Mouse (Mus musculus) kidney, postnatal 0 days (tissue): Measurements from ENCODE around the gene Zfp871. TPM values are rescaled to one million over a fixed set of nuclear protein-coding genes. Genes with fewer than 3 reads are reported as not detected.
"Not testable (repeated sequence)": the region's sequence is repeated elsewhere in the genome, so short reads cannot be mapped to it uniquely, and the experiment has no call there.

Experiments used
- ATAC-seq: fragments of 200-750 bp; cut with Nextera tagmentation; replicated peaks from 2 replicates; pipeline ENCODE4 v1.8.0; 2017; ENCODE audit warnings: low read depth, moderate number of reproducible peaks, moderate TSS enrichment, moderate library complexity; ENCODE audit not compliant: low FRiP score
- DNase-seq: peaks from one replicate; pipeline ENCODE4 v3.0.0-alpha.2; 2016; ENCODE audit warnings: low spot score
- H3K27ac ChIP-seq: fragments of 300-500 bp; sonication (generic); 2 replicates; pipeline ENCODE4 v1.5.1; 2014; ENCODE audit warnings: mild to moderate bottlenecking
- H3K27me3 ChIP-seq: fragments of 300-500 bp; sonication (generic); 2 replicates; pipeline ENCODE4 v1.6.1; 2014; ENCODE audit warnings: low read length, mixed read lengths; ENCODE audit not compliant: insufficient read depth
- H3K36me3 ChIP-seq: fragments of 300-500 bp; sonication (generic); 2 replicates; pipeline ENCODE4 v1.6.1; 2014; ENCODE audit warnings: low read length, mixed read lengths; ENCODE audit not compliant: insufficient read depth
- H3K4me1 ChIP-seq: fragments of 300-500 bp; sonication (generic); replicated peaks from 2 replicates; pipeline ENCODE4 v1.6.1; 2014; ENCODE audit warnings: antibody characterized with exemption, low read length, mixed read lengths; ENCODE audit not compliant: insufficient read depth
- H3K4me2 ChIP-seq: fragments of 300-500 bp; sonication (generic); 2 replicates; pipeline ENCODE4 v1.6.1; 2014; ENCODE audit warnings: mild to moderate bottlenecking, low read length, moderate library complexity, mixed read lengths
- H3K4me3 ChIP-seq: fragments of 300-500 bp; sonication (generic); replicated peaks from 2 replicates; pipeline ENCODE4 v1.5.1; 2014; ENCODE audit warnings: low read depth, low read length
- H3K9ac ChIP-seq: fragments of 300-500 bp; sonication (generic); 2 replicates; pipeline ENCODE4 v1.6.1; 2014; ENCODE audit warnings: low read depth, low read length
- H3K9me3 ChIP-seq: fragments of 300-500 bp; sonication (generic); replicated peaks from 2 replicates; pipeline ENCODE4 v1.6.1; 2016; ENCODE audit warnings: low read length, inconsistent platforms, mixed read lengths
- CTCF ChIP-seq: IDR thresholded peaks from 2 replicates; pipeline ENCODE4 v1.5.1; 2016; ENCODE audit warnings: antibody characterized with exemption, low read depth, mild to moderate bottlenecking, moderate library complexity
- WGBS: fragments of 180-500 bp; shearing (Covaris S2); extraction: QIAGEN DNeasy Blood & Tissue Kit; methylation state at CpG from one replicate; pipeline ENCODE4 v1.1.7; 2014; 5-methylcytosine and 5-hydroxymethylcytosine counted together
- polyA plus RNA-seq: library from polyadenylated mRNA; unstranded; fragments of >200 nt; fragmentation: Nextera tagmentation; extraction: Ambion mirVana; gene quantifications from 2 replicates; pipeline ENCODE4 v1.2.1, GENCODE M21; 2015

Gene Zfp871
- polyA plus RNA-seq, 1 experiment from 2014 or later, result 31.3 TPM

DNA sequence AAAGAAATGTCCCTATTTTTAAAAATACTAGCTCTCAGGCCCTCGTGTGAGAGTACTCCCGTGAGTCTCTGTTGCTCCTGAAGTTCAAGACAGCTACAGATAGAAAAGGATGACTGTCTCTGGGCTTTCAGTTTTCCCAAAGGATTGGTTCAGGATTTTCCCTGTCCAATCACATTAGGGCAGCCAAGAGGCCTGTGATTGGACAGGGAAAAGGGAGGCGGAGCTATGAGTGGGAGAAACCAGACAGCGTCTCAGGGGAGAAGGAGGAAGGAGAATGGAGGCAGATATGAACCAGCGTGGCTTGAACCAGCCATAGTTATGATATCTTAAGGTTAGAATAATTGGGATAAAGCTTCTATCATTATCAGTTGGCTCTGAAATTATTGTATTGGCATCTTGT is 37.5 kb downstream of the Zfp871 start:
- H3K9me3 ChIP-seq, result no peaks in the 10 kb centered on the region
- H3K4me3 ChIP-seq, result no peak overlapping the region
- WGBS, result 41% methylated on average over 5 of the region's 5 CpGs
- H3K9ac ChIP-seq, result no peak overlapping the region
- H3K27me3 ChIP-seq, result no peaks in the 10 kb centered on the region
- H3K36me3 ChIP-seq, result no peaks in the 10 kb centered on the region
- no peaks in the 10 kb centered on the region for H3K4me1 ChIP-seq
- no peak for ATAC-seq
- no peak for TF ChIP-seq CTCF
- H3K4me2 ChIP-seq, result no peak overlapping the region
- no peak for DNase-seq
- no peak overlapping the region for H3K27ac ChIP-seq

DNA sequence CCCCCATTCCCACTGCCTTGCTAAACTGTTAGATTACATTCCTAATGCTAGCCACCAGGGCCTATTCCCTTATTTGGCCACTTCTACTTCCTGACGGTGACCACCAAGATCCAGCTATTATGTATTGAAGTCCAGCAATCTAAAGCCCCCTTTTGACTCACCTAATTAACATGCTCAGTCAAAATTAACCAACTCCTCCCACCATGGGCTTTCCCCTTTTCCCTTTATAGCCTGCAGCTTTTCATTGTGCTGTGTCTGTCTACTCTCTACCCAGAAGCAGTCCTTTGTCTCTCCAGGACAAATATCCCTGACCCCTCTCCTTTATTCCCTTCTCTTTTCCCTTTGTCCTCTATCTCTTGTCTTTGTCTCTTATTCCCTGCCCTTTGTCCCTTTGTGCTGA is 47.0 kb downstream of the Zfp871 start:
- H3K4me3 ChIP-seq, result no peak overlapping the region
- WGBS, result 33% methylated on average over 1 of the region's 1 CpGs
- no peak overlapping the region for H3K9ac ChIP-seq
- no peak for TF ChIP-seq CTCF
- no peak overlapping the region for H3K27ac ChIP-seq
- no peaks in the 10 kb centered on the region for H3K4me1 ChIP-seq
- H3K36me3 ChIP-seq, result no peaks in the 10 kb centered on the region
- DNase-seq, result no peak
- ATAC-seq, result no peak
- H3K27me3 ChIP-seq, result no peaks in the 10 kb centered on the region
- H3K9me3 ChIP-seq, result no peaks in the 10 kb centered on the region
- H3K4me2 ChIP-seq, result no peak overlapping the region

DNA sequence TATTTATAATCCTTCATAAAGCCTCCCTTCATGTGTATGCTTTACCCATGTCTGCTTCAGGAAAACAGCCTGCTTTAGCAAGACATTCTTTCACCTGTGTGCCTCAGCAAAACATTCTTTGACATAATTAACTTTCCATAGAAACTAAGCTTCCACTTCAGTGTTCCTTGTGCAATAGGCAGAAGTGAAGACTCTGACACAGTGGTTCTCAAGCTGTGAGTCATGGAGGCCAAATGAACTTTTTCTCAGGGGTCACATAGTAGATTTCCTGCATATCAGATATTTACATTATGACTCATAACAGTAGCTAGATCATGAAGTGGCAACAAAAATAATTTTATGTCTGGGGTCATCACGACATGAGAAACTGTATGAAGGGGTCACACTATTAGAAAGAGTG is 49.7 kb downstream of the Zfp871 start:
- ATAC-seq, result no peak
- no peak for DNase-seq
- WGBS, result 80% methylated on average over 1 of the region's 1 CpGs
- Histone ChIP-seq H3K4me3 (no peak overlapping the region), H3K4me2 (no peak overlapping the region), H3K36me3 (no peaks in the 10 kb centered on the region), H3K27me3 (no peaks in the 10 kb centered on the region), H3K4me1 (no peaks in the 10 kb centered on the region), H3K27ac (no peak overlapping the region), H3K9ac (no peak overlapping the region), H3K9me3 (no peaks in the 10 kb centered on the region)
- no peak for TF ChIP-seq CTCF

DNA sequence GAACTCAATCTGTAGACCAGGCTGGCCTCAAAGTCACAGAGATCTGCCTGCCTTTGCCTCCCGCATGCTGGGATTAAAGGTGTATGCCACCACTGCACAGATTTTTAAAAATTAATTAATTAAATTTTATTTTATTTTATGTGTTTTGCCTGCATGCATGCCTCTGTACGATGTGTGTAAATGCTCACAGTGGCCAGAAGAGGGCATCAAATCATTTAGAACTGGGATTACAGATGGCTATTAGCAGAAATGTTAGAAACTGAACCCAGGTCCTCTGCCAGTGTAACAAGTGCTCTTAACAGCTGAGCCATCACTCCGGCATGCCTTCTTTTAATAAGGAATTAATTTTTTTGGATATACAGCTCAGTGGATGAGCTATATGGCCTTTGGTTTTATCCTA is 59.1 kb downstream of the Zfp871 start:
- no peak overlapping the region for H3K9ac ChIP-seq
- no peak overlapping the region for H3K4me2 ChIP-seq
- H3K4me3 ChIP-seq, result no peak overlapping the region
- no peaks in the 10 kb centered on the region for H3K9me3 ChIP-seq
- TF ChIP-seq CTCF, result peak; percentile 40
- no peak overlapping the region for H3K27ac ChIP-seq
- H3K4me1 ChIP-seq, result no peaks in the 10 kb centered on the region
- no peaks in the 10 kb centered on the region for H3K36me3 ChIP-seq
- 77% methylated on average over 3 of the region's 3 CpGs for WGBS
- no peak for ATAC-seq
- DNase-seq, result peak; percentile 6
- H3K27me3 ChIP-seq, result no peaks in the 10 kb centered on the region

DNA sequence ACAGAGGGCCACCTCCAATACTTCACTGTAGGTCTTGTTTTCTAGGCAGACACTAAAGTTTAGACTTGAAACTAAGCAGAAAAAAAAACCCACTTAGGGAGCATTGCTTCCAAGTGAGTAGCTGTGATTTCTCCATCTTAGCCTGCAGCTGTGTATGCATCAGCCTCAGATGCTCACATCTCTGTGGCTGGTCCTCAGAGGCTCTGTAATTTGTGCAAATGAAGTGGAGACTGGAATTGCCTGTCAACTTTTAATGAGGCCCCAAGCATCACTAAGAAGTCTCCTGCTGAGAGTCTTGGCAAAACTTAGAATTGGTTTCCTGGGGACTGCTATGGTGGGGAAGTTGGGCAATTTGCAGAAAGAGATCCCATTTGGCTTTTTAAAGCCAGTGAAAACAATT is 61.7 kb downstream of the Zfp871 start:
- H3K4me3 ChIP-seq, H3K36me3 ChIP-seq, H3K27ac ChIP-seq, DNase-seq, H3K4me1 ChIP-seq, H3K9me3 ChIP-seq, ATAC-seq, H3K9ac ChIP-seq, H3K27me3 ChIP-seq, H3K4me2 ChIP-seq: not testable (repeated sequence)

DNA sequence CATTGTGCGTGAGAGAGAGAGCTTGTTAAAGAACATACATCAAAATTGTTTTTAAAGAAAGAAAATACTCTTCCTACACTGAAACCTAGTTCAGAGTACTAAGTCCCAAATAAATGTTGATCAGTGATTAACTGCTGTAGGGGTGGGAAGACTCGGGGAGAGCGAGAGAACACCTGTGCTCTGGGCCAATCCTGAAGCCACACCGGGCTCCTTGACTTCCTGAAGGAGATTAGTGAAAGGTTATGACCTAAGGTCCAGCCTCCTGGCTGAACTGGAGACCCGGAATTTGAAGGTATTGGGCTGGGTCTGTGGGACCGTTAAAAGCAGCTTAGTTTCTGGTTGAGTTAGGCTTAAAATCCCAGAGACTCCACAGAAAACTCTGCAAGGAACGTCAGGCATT is 65.3 kb downstream of the Zfp871 start:
- ATAC-seq (no peak), DNase-seq (no peak)
- no peaks in the 10 kb centered on the region for H3K36me3 ChIP-seq
- 74% methylated on average over 7 of the region's 7 CpGs for WGBS
- H3K9ac ChIP-seq, result no peak overlapping the region
- no peaks in the 10 kb centered on the region for H3K4me1 ChIP-seq
- no peak overlapping the region for H3K4me2 ChIP-seq
- H3K4me3 ChIP-seq, result no peak overlapping the region
- H3K27ac ChIP-seq, result no peak overlapping the region
- H3K9me3 ChIP-seq, result no peaks in the 10 kb centered on the region
- no peak for TF ChIP-seq CTCF
- no peaks in the 10 kb centered on the region for H3K27me3 ChIP-seq

DNA sequence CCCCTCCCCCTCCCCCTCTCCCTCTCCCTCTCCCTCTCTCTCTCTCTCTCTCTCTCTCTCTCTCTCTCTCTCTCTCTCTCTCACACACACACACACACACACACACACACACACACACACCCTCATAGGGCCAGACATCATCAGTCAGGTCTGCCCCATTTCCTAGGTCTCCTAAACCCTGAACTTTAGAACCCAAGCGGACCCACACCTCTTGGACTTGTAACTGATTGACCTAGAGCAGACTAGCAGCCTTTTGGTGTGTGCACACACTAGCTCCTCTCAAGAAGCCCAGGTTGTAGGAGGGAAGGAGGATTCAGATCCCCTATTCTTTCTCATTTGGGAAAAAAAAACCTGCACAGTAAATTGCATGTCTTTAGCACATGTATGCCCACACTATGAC is 65.9 kb downstream of the Zfp871 start:
- not testable (repeated sequence) for H3K4me1 ChIP-seq, H3K9ac ChIP-seq, H3K4me2 ChIP-seq, H3K27ac ChIP-seq, H3K27me3 ChIP-seq, ATAC-seq, H3K9me3 ChIP-seq, DNase-seq, H3K4me3 ChIP-seq, H3K36me3 ChIP-seq
- WGBS, result 86% methylated on average over 1 of the region's 1 CpGs

Other genes with a start within 250 kb of the Zfp871 start
- not detected in 2 replicates for gene Cyp4f37, start 167.0 kb downstream of the Zfp871 start, polyA plus RNA-seq
- gene Cyp4f40, start 129.4 kb downstream of the Zfp871 start, polyA plus RNA-seq, result 0.05 TPM in 1 of 2 replicates, not detected in the other
- gene Cyp4f15, start 102.7 kb downstream of the Zfp871 start, polyA plus RNA-seq, result 0.39 and 0.47 TPM in 2 replicates
- 0.64 and 0.99 TPM in 2 replicates for gene Zfp811, start 21.6 kb upstream of the Zfp871 start, polyA plus RNA-seq
- gene Zfp799, start 42.0 kb upstream of the Zfp871 start, polyA plus RNA-seq, result 9.4 and 9.8 TPM in 2 replicates
- 6.9 and 7.5 TPM in 2 replicates for gene Zfp870, start 103.4 kb upstream of the Zfp871 start, polyA plus RNA-seq
- gene Cyp4f14, start 129.1 kb upstream of the Zfp871 start, polyA plus RNA-seq, result not detected in 2 replicates
- 15.6 and 18.4 TPM in 2 replicates for gene Cyp4f13, start 159.1 kb upstream of the Zfp871 start, polyA plus RNA-seq
- gene Zfp472, start 177.5 kb upstream of the Zfp871 start, polyA plus RNA-seq, result 7.8 and 9.0 TPM in 2 replicates
- 8.7 and 8.8 TPM in 2 replicates for gene Zfp952, start 204.8 kb upstream of the Zfp871 start, polyA plus RNA-seq
- 9.8 and 11.5 TPM in 2 replicates for gene Zfp763, start 245.1 kb upstream of the Zfp871 start, polyA plus RNA-seq